ENCODE assay signal across 8 mouse cellular contexts in the genomic region with DNA sequence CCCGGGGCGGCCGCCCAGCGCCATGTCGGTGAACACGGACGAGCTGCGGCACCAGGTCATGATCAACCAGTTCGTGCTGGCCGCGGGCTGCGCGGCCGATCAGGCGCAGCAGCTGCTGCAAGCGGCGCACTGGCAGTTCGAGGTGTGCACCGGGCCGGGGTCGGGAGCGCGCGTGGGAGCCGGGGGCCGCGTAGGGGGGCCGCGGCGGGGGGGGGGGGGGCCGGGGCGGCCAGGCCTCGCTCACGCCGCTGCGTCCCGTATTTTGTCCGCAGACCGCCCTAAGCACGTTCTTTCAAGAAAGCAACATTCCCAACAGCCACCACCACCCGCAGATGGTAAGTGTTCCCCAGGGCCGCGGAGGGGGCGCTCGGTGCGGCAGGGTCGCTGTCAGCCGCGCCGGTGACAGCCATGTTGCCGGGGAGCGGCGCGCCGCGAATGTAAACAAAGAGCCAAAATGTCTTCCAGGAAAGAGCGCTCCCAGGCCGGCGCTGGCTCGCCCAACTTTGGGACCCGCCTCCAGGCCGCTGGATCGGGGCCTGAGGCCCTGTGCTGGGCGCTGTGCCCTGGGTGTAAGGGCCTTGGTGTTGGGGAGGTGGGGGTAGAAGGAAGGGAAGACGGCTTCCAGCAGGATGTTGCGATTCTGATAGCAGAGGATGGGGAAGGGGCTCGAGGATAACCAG. TPM values are rescaled to one million over a fixed set of nuclear protein-coding genes. Genes with fewer than 3 reads are reported as not detected.
DNase-seq lines count a peak whose midpoint lies in the region; ATAC-seq and TF ChIP-seq lines count a peak whose summit lies in the region.

No protein-coding gene starts in this region.

- H3K4me3 ChIP-seq in cortical plate, adult 2 months (ENCODE audit: insufficient read depth, low read length) = peak overlapping the region; percentile 78
- peak overlapping the region; percentile 73 for H3K4me3 ChIP-seq in intestine, embryonic 15.5 days (replicated peaks)
- H3K4me3 ChIP-seq in liver, adult 2 months (ENCODE audit: insufficient read depth, low read depth, low read length) = peak overlapping the region; percentile 78
- peak overlapping the region; percentile 82 for H3K4me3 ChIP-seq in stomach, embryonic 16.5 days (replicated peaks; ENCODE audit: low read length)

- no peaks in the 10 kb centered on the region for H3K79me2 ChIP-seq in liver, adult 2 months (ENCODE audit: control insufficient read depth, insufficient read depth, low read length)

- peaks cover 5% of the 10 kb centered on the region for H3K4me1 ChIP-seq in cortical plate, adult 2 months (ENCODE audit: control insufficient read depth, insufficient read depth, low read length)
- peaks cover 27% of the 10 kb centered on the region for H3K4me1 ChIP-seq in intestine, embryonic 15.5 days (replicated peaks)
- peaks cover 8% of the 10 kb centered on the region; the same call in 1 of the 2 replicates for H3K4me1 ChIP-seq in liver, adult 2 months (ENCODE audit: control insufficient read depth, insufficient read depth, low read length)
- H3K4me1 ChIP-seq in stomach, embryonic 16.5 days (ENCODE audit: control insufficient read depth, insufficient read depth, low read length) = peaks cover 43% of the 10 kb centered on the region

- TF ChIP-seq CTCF in cortical plate, adult 2 months (IDR thresholded peaks at IDR 0.05; ENCODE audit: extremely low read depth, insufficient read depth, low read length) = no peak
- TF ChIP-seq CTCF in liver, adult 2 months (IDR thresholded peaks at IDR 0.05; ENCODE audit: low read depth, low read length) = no peak

- H3K27ac ChIP-seq in cortical plate, adult 2 months (ENCODE audit: insufficient read depth, low read length) = peak overlapping the region; percentile 90
- peak overlapping the region; percentile 94 for H3K27ac ChIP-seq in intestine, embryonic 15.5 days
- H3K27ac ChIP-seq in liver, adult 2 months (replicated peaks; ENCODE audit: insufficient read depth, low read depth, low read length) = peak overlapping the region; percentile 85
- peak overlapping the region; percentile 97 for H3K27ac ChIP-seq in stomach, embryonic 16.5 days (ENCODE audit: low read length)

- under 1% methylated on average over 41 of the region's 67 CpGs for WGBS in intestine, embryonic 15.5 days
- 1% methylated on average over 42 of the region's 67 CpGs for WGBS in liver, adult 2 months
- WGBS in stomach, embryonic 16.5 days = under 1% methylated on average over 35 of the region's 67 CpGs

- H3K9ac ChIP-seq in intestine, embryonic 15.5 days = peak overlapping the region; percentile 88
- peak overlapping the region; percentile 93 for H3K9ac ChIP-seq in liver, adult 2 months (ENCODE audit: low read depth, low read length)
- peak overlapping the region; percentile 94 for H3K9ac ChIP-seq in stomach, embryonic 16.5 days (ENCODE audit: low read length)

- TF ChIP-seq POLR2A in cortical plate, adult 2 months (IDR thresholded peaks at IDR 0.05; ENCODE audit: extremely low read depth, insufficient read depth, low read length) = no peak
- TF ChIP-seq POLR2A in liver, adult 2 months (IDR thresholded peaks at IDR 0.05; ENCODE audit: extremely low read depth, insufficient read depth, low read length) = peak; percentile 7; the same call in 1 of the 2 replicates

- peaks cover 20% of the 10 kb centered on the region for H3K36me3 ChIP-seq in intestine, embryonic 15.5 days
- peaks cover 3% of the 10 kb centered on the region; the same call in 1 of the 2 replicates for H3K36me3 ChIP-seq in liver, adult 2 months (ENCODE audit: control insufficient read depth, insufficient read depth, low read length)
- H3K36me3 ChIP-seq in stomach, embryonic 16.5 days (ENCODE audit: control insufficient read depth, insufficient read depth, low read length) = no peaks in the 10 kb centered on the region

- 0 out of 2 replicates have a peak, but pooled peaks have one; percentile 1 for ATAC-seq in intestine, embryonic 15.5 days
- ATAC-seq in stomach, embryonic 16.5 days (ENCODE audit: insufficient read depth, low FRiP score) = peak; percentile 6

- H3K27me3 ChIP-seq in intestine, embryonic 15.5 days (replicated peaks) = no peaks in the 10 kb centered on the region
- H3K27me3 ChIP-seq in liver, adult 2 months (ENCODE audit: control insufficient read depth, insufficient read depth, low read length) = no peaks in the 10 kb centered on the region
- H3K27me3 ChIP-seq in stomach, embryonic 16.5 days (ENCODE audit: control insufficient read depth, insufficient read depth, low read length) = no peaks in the 10 kb centered on the region

- DNase-seq in layer of hippocampus, adult 11-12 months (ENCODE audit: low spot score) = peak; percentile 54
- no peak for DNase-seq in layer of hippocampus, adult 9-11 months
- DNase-seq in gastrocnemius, postnatal 25 days = peak; percentile 85
- DNase-seq in liver, adult 2 months (ENCODE audit: extremely low read depth, low read depth, low spot score) = peak; percentile 68
- peak; percentile 75 for DNase-seq in neural tube, embryonic 10.5 days (ENCODE audit: extremely low spot score, low spot score)

- peak overlapping the region; percentile 71 for H3K4me2 ChIP-seq in intestine, embryonic 15.5 days (replicated peaks)
- H3K4me2 ChIP-seq in stomach, embryonic 16.5 days (ENCODE audit: low read depth, low read length) = peak overlapping the region; percentile 71

- H3K9me3 ChIP-seq in intestine, embryonic 15.5 days = no peaks in the 10 kb centered on the region
- H3K9me3 ChIP-seq in stomach, embryonic 16.5 days (replicated peaks; ENCODE audit: control insufficient read depth, low read length) = no peaks in the 10 kb centered on the region

RNA-seq across cellular contexts. Expression of gene Ubald2, which starts 0.5 kb away (rescaled TPM):
- 61.3 and 63.2 TPM in 2 replicates for polyA plus RNA-seq in cortical plate, adult 2 months (2012; rRNA removed)
- 10 to 100 TPM; 35.9 to 40.4 TPM for total RNA-seq in gastrocnemius, postnatal 25 days (2021)
- polyA plus RNA-seq in intestine, embryonic 15.5 days (2015; fragmentation: Nextera tagmentation; extraction: Ambion mirVana) = 48.8 and 50.7 TPM in 2 replicates
- total RNA-seq in liver, adult 2 months (2014; rRNA removed) = 16.1 and 16.6 TPM in 2 replicates
- polyA plus RNA-seq in liver, adult 2 months (2012; rRNA removed) = 45.7 and 72.0 TPM in 2 replicates
- 30.2 and 34.8 TPM in 2 replicates for polyA plus RNA-seq in stomach, embryonic 16.5 days (2015; fragmentation: Nextera tagmentation; extraction: Ambion mirVana)

RNA-seq across cellular contexts. Expression of gene Rnf157, which starts 21.6 kb away (rescaled TPM):
- polyA plus RNA-seq in cortical plate, adult 2 months (2012; rRNA removed) = 183 and 189 TPM in 2 replicates
- total RNA-seq in gastrocnemius, postnatal 25 days (2021) = 10 to 100 TPM; 21.8 to 31.4 TPM
- 16.4 and 18.2 TPM in 2 replicates for polyA plus RNA-seq in intestine, embryonic 15.5 days (2015; fragmentation: Nextera tagmentation; extraction: Ambion mirVana)
- total RNA-seq in liver, adult 2 months (2014; rRNA removed) = 1.0 and 1.3 TPM in 2 replicates
- polyA plus RNA-seq in liver, adult 2 months (2012; rRNA removed) = 0.75 and 0.87 TPM in 2 replicates
- polyA plus RNA-seq in stomach, embryonic 16.5 days (2015; fragmentation: Nextera tagmentation; extraction: Ambion mirVana) = 5.2 TPM in 2 replicates

RNA-seq across cellular contexts. Expression of gene Qrich2, which starts 31.6 kb away (rescaled TPM):
- 0.06 and 0.13 TPM in 2 replicates for polyA plus RNA-seq in cortical plate, adult 2 months (2012; rRNA removed)
- not detected for total RNA-seq in gastrocnemius, postnatal 25 days (2021)
- polyA plus RNA-seq in intestine, embryonic 15.5 days (2015; fragmentation: Nextera tagmentation; extraction: Ambion mirVana) = 0.30 TPM in 1 of 2 replicates, not detected in the other
- 0.07 TPM in 1 of 2 replicates, not detected in the other for total RNA-seq in liver, adult 2 months (2014; rRNA removed)
- 0.05 and 0.11 TPM in 2 replicates for polyA plus RNA-seq in liver, adult 2 months (2012; rRNA removed)
- 0.20 and 0.53 TPM in 2 replicates for polyA plus RNA-seq in stomach, embryonic 16.5 days (2015; fragmentation: Nextera tagmentation; extraction: Ambion mirVana)

RNA-seq across cellular contexts. Expression of gene Prpsap1, which starts 59.6 kb away (rescaled TPM):
- 89.0 and 90.8 TPM in 2 replicates for polyA plus RNA-seq in cortical plate, adult 2 months (2012; rRNA removed)
- total RNA-seq in gastrocnemius, postnatal 25 days (2021) = 10 to 100 TPM; 17.0 to 18.9 TPM
- polyA plus RNA-seq in intestine, embryonic 15.5 days (2015; fragmentation: Nextera tagmentation; extraction: Ambion mirVana) = 210 and 225 TPM in 2 replicates
- 37.7 and 59.0 TPM in 2 replicates for total RNA-seq in liver, adult 2 months (2014; rRNA removed)
- polyA plus RNA-seq in liver, adult 2 months (2012; rRNA removed) = 72.8 and 80.1 TPM in 2 replicates
- 190 and 195 TPM in 2 replicates for polyA plus RNA-seq in stomach, embryonic 16.5 days (2015; fragmentation: Nextera tagmentation; extraction: Ambion mirVana)
